Mouse (Mus musculus): ENCODE results near the gene Lctl.

- TF ChIP-seq CTCF (IDR thresholded peaks at IDR 0.05; ENCODE audit: extremely low read depth, insufficient read depth, insufficient read length, insufficient replicate concordance) (no peak), POLR2A (IDR thresholded peaks at IDR 0.05; ENCODE audit: low read depth, low read length) (no peak)
These were observed 48.4 kb upstream of the Lctl start for GRCm38 (mm10) chr9:64068571-64068970.
